Mouse (Mus musculus) stomach, embryonic 14.5 days (tissue): ENCODE results near the gene Ctu2. TPM values are rescaled to one million over a fixed set of nuclear protein-coding genes. Genes with fewer than 3 reads are reported as not detected.

ENCODE experiments used
- ATAC-seq: fragments of 200-750 bp; cut with Nextera tagmentation; 2 replicates; pipeline ENCODE4 v1.8.0; 2017; ENCODE audit warnings: low read depth, moderate TSS enrichment; ENCODE audit not compliant: insufficient number of reproducible peaks, insufficient read depth, low FRiP score
- H3K27ac ChIP-seq: fragments of 300-500 bp; sonication (generic); 2 replicates; pipeline ENCODE4 v1.5.1; 2014; ENCODE audit warnings: mild to moderate bottlenecking, low read length, moderate library complexity, mixed read lengths
- H3K27me3 ChIP-seq: fragments of 300-500 bp; sonication (generic); 2 replicates; pipeline ENCODE4 v1.6.1; 2014; ENCODE audit warnings: low read length, control low read depth, mixed read lengths; ENCODE audit not compliant: control insufficient read depth, insufficient read depth
- H3K36me3 ChIP-seq: fragments of 300-500 bp; sonication (generic); 2 replicates; pipeline ENCODE4 v1.6.1; 2014; ENCODE audit warnings: mild to moderate bottlenecking, control low read depth, low read length, moderate library complexity, mixed read lengths; ENCODE audit not compliant: control insufficient read depth, insufficient read depth
- H3K4me1 ChIP-seq: fragments of 300-500 bp; sonication (generic); 2 replicates; pipeline ENCODE4 v1.6.1; 2014; ENCODE audit warnings: low read length, control low read depth, mixed read lengths; ENCODE audit not compliant: control insufficient read depth, insufficient read depth
- H3K4me2 ChIP-seq: fragments of 300-500 bp; sonication (generic); replicated peaks from 2 replicates; pipeline ENCODE4 v1.6.1; 2014; ENCODE audit warnings: low read depth, low read length, control low read depth
- H3K4me3 ChIP-seq: fragments of 300-500 bp; sonication (generic); 2 replicates; pipeline ENCODE4 v1.5.1; 2014; ENCODE audit warnings: low read depth, low read length, control low read depth
- H3K9ac ChIP-seq: fragments of 300-500 bp; sonication (generic); replicated peaks from 2 replicates; pipeline ENCODE4 v1.6.1; 2014; ENCODE audit warnings: low read depth, mild to moderate bottlenecking, control low read depth, low read length, moderate library complexity, mixed read lengths
- H3K9me3 ChIP-seq: fragments of 300-500 bp; sonication (generic); 2 replicates; pipeline ENCODE4 v1.6.1; 2016; ENCODE audit warnings: low read depth, low read length, control low read depth; ENCODE audit not compliant: control insufficient read depth
- WGBS: fragments of 180-500 bp; shearing (Covaris S2); extraction: QIAGEN DNeasy Blood & Tissue Kit; methylation state at CpG from one replicate; pipeline ENCODE4 v1.1.7; 2014; 5-methylcytosine and 5-hydroxymethylcytosine counted together
- polyA plus RNA-seq: library from polyadenylated mRNA; unstranded; fragments of >200 nt; fragmentation: Nextera tagmentation; extraction: Ambion mirVana; gene quantifications from 2 replicates; pipeline ENCODE4 v1.2.1, GENCODE M21; 2014

The Ctu2 gene
- polyA plus RNA-seq, 1 experiment from 2014 or later, result 54.0 TPM

DNA sequence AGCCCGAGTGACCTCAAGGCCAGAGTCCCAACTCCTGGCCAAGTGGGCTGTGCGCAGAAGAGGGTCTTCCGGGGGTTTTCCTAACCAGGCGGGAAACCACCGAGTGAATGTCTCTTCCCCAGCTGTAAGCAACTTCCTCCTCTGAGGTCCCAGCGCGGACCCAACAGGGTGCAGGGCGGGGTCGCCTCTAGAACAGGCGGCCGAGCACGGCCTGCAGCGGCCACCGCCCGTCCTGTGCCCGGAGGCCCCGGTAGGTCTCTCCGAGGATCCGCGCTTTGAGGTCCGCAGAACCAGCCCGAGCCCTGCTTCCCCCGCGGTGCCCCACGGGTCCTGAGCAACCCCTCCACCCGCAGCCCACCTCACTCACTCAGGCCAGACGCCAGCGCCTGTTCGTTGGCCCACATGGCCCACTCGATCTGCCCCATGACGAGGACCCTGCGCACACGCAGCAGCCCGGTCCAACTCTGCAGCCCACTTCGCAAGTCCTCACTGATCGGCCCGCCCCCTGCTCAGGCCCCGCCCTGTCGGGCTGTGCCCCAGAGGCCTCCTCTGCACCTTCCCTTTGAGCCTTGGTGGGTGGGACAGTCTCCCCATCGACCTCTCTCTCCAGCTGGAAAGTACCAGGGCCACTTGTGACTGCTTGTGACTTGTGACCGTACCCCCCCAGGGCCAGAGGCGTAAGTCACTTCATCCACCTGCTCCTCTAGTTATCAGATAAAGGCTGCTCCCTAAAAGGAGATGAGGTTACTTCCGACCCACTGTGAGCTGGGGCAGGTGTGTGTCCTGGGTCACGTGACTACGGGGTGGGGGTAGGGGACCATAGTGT, 43.3 kb upstream of the Ctu2 start, which contains the start of gene Cyba:
TSS of gene Cyba (minus strand) at position 488 of the 826 bp plus-strand sequence.
- peaks cover 17% of the 10 kb centered on the region for H3K4me1 ChIP-seq
- 3% methylated on average over 45 of the region's 45 CpGs for WGBS
- H3K9me3 ChIP-seq, result no peaks in the 10 kb centered on the region
- ATAC-seq, result peak; percentile 85
- peaks cover 10% of the 10 kb centered on the region for H3K36me3 ChIP-seq
- peak within 1 kb of the TSS; percentile 71 for H3K9ac ChIP-seq
- H3K27ac ChIP-seq, result peak within 1 kb of the TSS; percentile 44
- H3K4me3 ChIP-seq, result peak within 1 kb of the TSS; percentile 54
- no peaks in the 10 kb centered on the region for H3K27me3 ChIP-seq
- H3K4me2 ChIP-seq, result peak within 1 kb of the TSS; percentile 75

DNA sequence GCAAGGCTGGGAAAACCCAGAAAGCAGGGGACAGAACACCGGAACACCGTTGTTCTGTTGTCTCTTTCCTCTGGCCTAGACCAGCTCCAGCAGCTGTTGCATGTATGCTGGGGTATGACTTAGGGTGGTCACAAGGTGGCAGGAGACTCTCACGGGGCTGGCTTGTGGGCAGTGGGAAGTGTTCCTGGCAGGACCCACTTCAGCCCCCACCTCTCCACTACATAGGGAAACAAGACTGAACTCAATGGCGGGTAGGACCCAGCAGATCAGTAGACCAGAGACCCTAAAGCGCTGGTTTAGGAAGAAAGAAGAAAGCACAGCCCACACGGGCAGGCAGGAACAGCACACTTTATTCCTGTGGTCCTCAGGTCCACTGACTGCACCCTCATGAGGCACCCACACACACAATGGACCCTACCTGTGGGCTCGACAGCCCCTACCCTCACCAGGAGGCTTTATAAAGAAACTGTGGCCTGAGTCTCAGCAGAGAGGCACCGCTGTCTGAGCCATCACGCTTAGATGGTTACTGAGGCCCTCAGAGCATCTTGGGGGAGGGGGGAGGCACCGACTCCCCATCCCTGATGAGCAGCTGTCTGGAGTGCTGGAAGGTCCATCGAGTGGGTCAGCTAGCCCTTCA, 42.6 kb upstream of the Ctu2 start:
- Histone ChIP-seq H3K27me3 (no peaks in the 10 kb centered on the region), H3K4me3 (peak overlapping the region; percentile 54; the same call in 1 of the 2 replicates), H3K9ac (no peak overlapping the region), H3K4me1 (peaks cover 21% of the 10 kb centered on the region), H3K9me3 (no peaks in the 10 kb centered on the region), H3K36me3 (peaks cover 13% of the 10 kb centered on the region), H3K27ac (no peak overlapping the region; the same call in 1 of the 2 replicates), H3K4me2 (peak overlapping the region; percentile 75)
- ATAC-seq, result peak; percentile 53
- 66% methylated on average over 11 of the region's 11 CpGs for WGBS

DNA sequence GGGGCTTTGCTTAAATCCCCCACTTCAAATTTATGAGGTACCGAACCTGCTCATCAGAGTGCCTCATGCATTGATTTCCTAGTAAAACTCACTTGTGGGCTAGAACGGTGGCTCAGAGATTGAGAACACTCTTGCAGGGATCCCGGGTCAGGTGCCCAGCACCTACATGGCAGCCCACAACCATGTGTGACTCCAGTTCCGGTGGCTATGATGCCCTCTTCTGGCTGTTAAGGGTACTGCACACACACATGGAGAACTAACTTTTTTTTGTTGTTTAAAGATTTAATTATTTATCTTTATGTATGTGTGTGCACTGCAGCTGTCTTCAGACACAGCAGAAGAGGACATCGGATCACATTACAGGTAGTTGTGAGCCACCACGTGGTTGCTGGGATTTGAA, 40.6 kb upstream of the Ctu2 start:
- WGBS, result 88% methylated on average over 6 of the region's 6 CpGs
- Histone ChIP-seq H3K4me3 (no peak overlapping the region), H3K27me3 (no peaks in the 10 kb centered on the region), H3K9me3 (no peaks in the 10 kb centered on the region), H3K9ac (no peak overlapping the region), H3K27ac (no peak overlapping the region), H3K4me2 (no peak overlapping the region), H3K36me3 (peaks cover 14% of the 10 kb centered on the region), H3K4me1 (peaks cover 22% of the 10 kb centered on the region)
- ATAC-seq, result no peak

DNA sequence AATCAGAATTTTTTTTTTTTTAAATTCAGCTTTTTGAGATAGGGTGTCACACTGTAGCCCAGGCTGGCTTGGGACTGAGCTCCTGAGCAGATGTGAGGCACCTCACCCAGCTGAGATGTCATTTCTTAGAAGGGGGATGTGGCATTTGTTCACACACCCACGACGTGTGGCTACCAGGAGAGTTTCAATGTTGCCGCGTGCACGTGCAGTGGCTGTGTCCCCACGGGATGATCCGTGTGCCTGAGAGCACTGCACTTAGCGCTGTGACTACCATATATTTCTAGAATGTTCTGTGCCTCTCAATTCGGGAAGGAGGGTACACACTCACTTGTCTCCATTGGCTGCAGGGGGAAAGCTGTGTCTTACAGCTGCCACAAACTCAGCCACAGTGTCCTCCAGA, 39.8 kb upstream of the Ctu2 start:
- peaks cover 14% of the 10 kb centered on the region for H3K36me3 ChIP-seq
- ATAC-seq, result no peak
- 94% methylated on average over 9 of the region's 9 CpGs for WGBS

DNA sequence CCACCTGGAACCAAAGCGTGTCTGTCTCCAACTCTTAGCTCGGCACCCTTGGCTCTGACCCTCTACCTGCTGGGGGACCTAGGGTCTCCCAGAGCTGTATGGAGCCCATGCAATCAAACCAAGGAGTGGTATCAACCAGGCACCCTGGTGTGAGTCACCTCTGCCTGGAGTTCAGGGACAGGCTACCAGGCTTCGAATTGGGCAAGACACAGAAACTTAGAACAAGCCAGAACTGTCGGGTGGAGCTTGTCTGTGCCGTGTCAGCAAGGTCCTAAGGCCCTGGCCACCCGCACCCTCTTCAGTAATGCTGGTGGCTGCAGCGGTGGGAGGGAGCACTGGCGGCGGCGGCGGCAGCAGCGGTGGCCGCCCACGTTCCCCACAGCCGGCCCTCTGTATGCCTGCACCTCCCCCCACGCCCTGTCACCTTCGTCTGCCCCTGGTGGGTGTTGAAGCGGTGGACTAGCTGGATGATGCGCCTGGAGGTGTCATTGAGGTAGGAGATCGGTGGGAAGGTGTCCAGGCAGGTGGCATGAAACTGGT, 39.3 kb upstream of the Ctu2 start:
- ATAC-seq, result no peak
- Histone ChIP-seq H3K4me1 (peaks cover 18% of the 10 kb centered on the region), H3K36me3 (peaks cover 14% of the 10 kb centered on the region), H3K9me3 (no peaks in the 10 kb centered on the region), H3K4me3 (no peak overlapping the region), H3K9ac (no peak overlapping the region), H3K27me3 (no peaks in the 10 kb centered on the region), H3K4me2 (no peak overlapping the region), H3K27ac (no peak overlapping the region)
- 88% methylated on average over 20 of the region's 20 CpGs for WGBS

More for the DNA sequence above, 39.8 kb upstream of the Ctu2 start:
- H3K27me3 ChIP-seq, result no peaks in the 10 kb centered on the region
- no peak overlapping the region for H3K4me3 ChIP-seq
- H3K4me2 ChIP-seq, result no peak overlapping the region
- no peak overlapping the region for H3K27ac ChIP-seq
- H3K4me1 ChIP-seq, result peaks cover 22% of the 10 kb centered on the region
- H3K9ac ChIP-seq, result no peak overlapping the region
- H3K9me3 ChIP-seq, result no peaks in the 10 kb centered on the region

DNA sequence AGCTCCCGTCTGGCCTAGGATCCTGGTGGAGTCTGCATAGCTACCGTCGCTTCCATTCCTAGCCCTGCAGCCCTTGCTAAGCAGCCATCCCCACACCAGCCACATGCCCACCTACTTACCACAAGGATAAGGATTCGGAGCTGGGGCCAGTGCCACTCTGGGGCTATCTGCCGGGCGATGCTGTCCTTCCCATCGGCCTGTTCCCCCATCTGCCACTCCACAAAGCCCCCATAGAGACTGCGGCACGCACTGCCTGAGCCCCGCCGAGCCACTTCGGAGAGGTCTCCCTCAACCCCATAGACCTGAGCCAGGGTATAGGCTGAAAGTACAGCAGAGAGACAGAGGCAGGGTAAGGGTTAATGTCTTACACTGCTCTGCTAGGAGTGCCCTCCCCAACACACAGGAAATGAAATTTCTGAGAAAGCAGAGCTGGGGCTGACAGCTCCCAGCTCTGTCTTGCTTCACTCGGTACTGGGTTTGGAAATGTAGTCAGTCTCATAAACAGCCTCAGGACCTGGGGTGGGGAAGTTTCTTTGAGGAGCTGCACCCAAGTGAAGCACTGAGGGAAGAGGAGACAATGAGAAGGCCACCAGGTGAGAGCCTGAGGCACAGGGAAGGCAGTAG, 38.1 kb upstream of the Ctu2 start:
- Histone ChIP-seq H3K9me3 (no peaks in the 10 kb centered on the region), H3K9ac (no peak overlapping the region), H3K36me3 (peaks cover 14% of the 10 kb centered on the region), H3K27ac (peak overlapping the region; percentile 84), H3K27me3 (no peaks in the 10 kb centered on the region), H3K4me3 (no peak overlapping the region), H3K4me1 (peaks cover 18% of the 10 kb centered on the region), H3K4me2 (peak overlapping the region; percentile 14; the same call in 1 of the 2 replicates)
- peak; percentile 47; the same call in 1 of the 2 replicates for ATAC-seq
- 80% methylated on average over 13 of the region's 13 CpGs for WGBS

DNA sequence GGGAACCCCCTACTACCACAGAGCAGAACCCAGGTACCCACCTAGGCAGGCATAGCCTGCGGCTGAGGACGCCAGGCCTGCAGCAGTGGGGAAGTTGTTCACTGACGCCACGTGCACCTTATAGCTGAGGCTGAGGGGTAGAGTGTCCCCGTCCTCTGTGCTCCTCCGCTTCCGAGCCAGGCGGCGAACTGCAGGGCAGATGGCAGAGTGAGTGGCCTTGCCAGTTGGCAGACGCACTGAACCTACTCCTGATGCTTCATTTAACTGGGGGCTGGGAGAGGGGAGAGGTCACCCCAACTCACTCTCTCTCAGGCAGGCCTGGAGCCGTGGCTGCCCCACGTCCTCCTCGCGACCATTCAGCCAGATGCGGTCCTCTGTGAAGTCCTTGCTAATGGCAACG, 36.6 kb upstream of the Ctu2 start:
- Histone ChIP-seq H3K27me3 (no peaks in the 10 kb centered on the region), H3K27ac (no peak overlapping the region), H3K4me3 (no peak overlapping the region), H3K9ac (no peak overlapping the region), H3K36me3 (peaks cover 14% of the 10 kb centered on the region), H3K9me3 (no peaks in the 10 kb centered on the region), H3K4me2 (no peak overlapping the region), H3K4me1 (peaks cover 14% of the 10 kb centered on the region)
- ATAC-seq, result no peak
- 96% methylated on average over 16 of the region's 16 CpGs for WGBS

DNA sequence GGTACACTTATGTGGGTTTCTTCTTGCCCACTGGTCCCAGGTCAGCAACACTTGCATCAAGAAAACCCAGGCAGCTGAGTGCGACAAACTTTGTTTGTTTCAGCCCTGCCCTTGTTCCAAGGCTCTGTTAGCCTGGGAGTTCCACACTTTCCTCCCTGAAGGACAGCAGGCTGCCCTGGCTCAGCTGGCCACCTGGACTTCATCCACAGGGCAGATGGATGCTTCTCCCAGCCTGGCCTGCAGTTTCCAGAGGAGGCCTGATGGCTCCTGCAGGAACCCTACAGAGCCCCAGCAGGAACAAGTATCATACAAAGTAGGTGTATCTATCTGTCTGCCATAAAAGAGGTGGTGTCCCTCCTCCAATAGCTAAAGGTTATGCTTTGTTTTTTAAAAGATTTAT, 34.6 kb upstream of the Ctu2 start:
- H3K9ac ChIP-seq, result no peak overlapping the region
- H3K36me3 ChIP-seq, result peaks cover 11% of the 10 kb centered on the region
- WGBS, result 80% methylated on average over 1 of the region's 1 CpGs
- no peaks in the 10 kb centered on the region for H3K9me3 ChIP-seq
- H3K4me2 ChIP-seq, result no peak overlapping the region
- ATAC-seq, result no peak
- H3K27me3 ChIP-seq, result no peaks in the 10 kb centered on the region
- H3K4me1 ChIP-seq, result peaks cover 23% of the 10 kb centered on the region
- no peak overlapping the region for H3K27ac ChIP-seq
- H3K4me3 ChIP-seq, result no peak overlapping the region
